Mouse (Mus musculus): ENCODE results near the gene Zswim9. TPM values are rescaled to one million over a fixed set of nuclear protein-coding genes. Genes with fewer than 3 reads are reported as not detected.
A peak's percentile ranks its signal among the peaks of the same experiment; 100 is the strongest.

Zswim9 gene
- polyA plus RNA-seq (2016; fragmentation: Nextera tagmentation; extraction: Ambion mirVana): 9.4 and 12.6 TPM in 2 replicates

GRCm38 (mm10) chr7:13278308-13278891 is at the start of gene Zswim9:
Gene Zswim9 (minus strand): TSS chr7:13278721.
- Histone ChIP-seq H3K4me1 (peaks cover 7% of the 10 kb centered on the region), H3K4me3 (peak within 1 kb of the TSS; percentile 77), H3K9me3 (0 out of 2 replicates have a peak, but pooled peaks cover 4% of the 10 kb centered on the region), H3K27ac (replicated peaks) (peak within 1 kb of the TSS; percentile 96), H3K27me3 (replicated peaks; ENCODE audit: low read depth, poor library complexity, severe bottlenecking) (no peaks in the 10 kb centered on the region), H3K36me3 (replicated peaks) (peaks cover 75% of the 10 kb centered on the region)
- DNase-seq (ENCODE audit: low spot score): peak; percentile 94
- under 1% methylated on average over 39 of the region's 39 CpGs for WGBS

GRCm38 (mm10) chr7:13324316-13324715 is 45.8 kb upstream of the Zswim9 start, which contains the start of gene Pla2g4c:
Gene Pla2g4c (plus strand): TSS chr7:13324655.
- H3K4me3 ChIP-seq: no peak within 1 kb of the TSS
- H3K27me3 ChIP-seq (replicated peaks; ENCODE audit: low read depth, poor library complexity, severe bottlenecking): no peaks in the 10 kb centered on the region
- no peaks in the 10 kb centered on the region for H3K9me3 ChIP-seq
- no peak for DNase-seq (ENCODE audit: low spot score)
- 0 out of 2 replicates have a peak, but pooled peaks cover 16% of the 10 kb centered on the region for H3K36me3 ChIP-seq (replicated peaks)
- no peaks in the 10 kb centered on the region for H3K4me1 ChIP-seq
- WGBS: 91% methylated on average over 2 of the region's 2 CpGs
- no peak within 1 kb of the TSS for H3K27ac ChIP-seq (replicated peaks)

GRCm38 (mm10) chr7:13321424-13321823 is 42.9 kb upstream of the Zswim9 start:
- H3K9me3 ChIP-seq: no peaks in the 10 kb centered on the region
- no peak for DNase-seq (ENCODE audit: low spot score)
- H3K36me3 ChIP-seq (replicated peaks): 0 out of 2 replicates have a peak, but pooled peaks cover 17% of the 10 kb centered on the region
- H3K27ac ChIP-seq (replicated peaks): no peak overlapping the region
- no peak overlapping the region for H3K4me3 ChIP-seq
- H3K4me1 ChIP-seq: no peaks in the 10 kb centered on the region
- 88% methylated on average over 3 of the region's 3 CpGs for WGBS
- H3K27me3 ChIP-seq (replicated peaks; ENCODE audit: low read depth, poor library complexity, severe bottlenecking): no peaks in the 10 kb centered on the region

GRCm38 (mm10) chr7:13314095-13314597 is 35.6 kb upstream of the Zswim9 start:
- Histone ChIP-seq H3K4me3 (no peak overlapping the region), H3K27ac (replicated peaks) (no peak overlapping the region), H3K27me3 (replicated peaks; ENCODE audit: low read depth, poor library complexity, severe bottlenecking) (no peaks in the 10 kb centered on the region), H3K9me3 (no peaks in the 10 kb centered on the region), H3K36me3 (replicated peaks) (peaks cover 63% of the 10 kb centered on the region), H3K4me1 (no peaks in the 10 kb centered on the region)
- DNase-seq (ENCODE audit: low spot score): no peak
- 85% methylated on average over 5 of the region's 5 CpGs for WGBS

- H3K4me3 ChIP-seq: no peak overlapping the region
- DNase-seq (ENCODE audit: low spot score): no peak
- no peaks in the 10 kb centered on the region for H3K27me3 ChIP-seq (replicated peaks; ENCODE audit: low read depth, poor library complexity, severe bottlenecking)
- H3K36me3 ChIP-seq (replicated peaks): peaks cover 87% of the 10 kb centered on the region
- no peaks in the 10 kb centered on the region for H3K4me1 ChIP-seq
- H3K9me3 ChIP-seq: no peaks in the 10 kb centered on the region
- 98% methylated on average over 4 of the region's 4 CpGs for WGBS
- H3K27ac ChIP-seq (replicated peaks): no peak overlapping the region
These were observed 32.9 kb upstream of the Zswim9 start for GRCm38 (mm10) chr7:13311401-13311800.

- H3K36me3 ChIP-seq (replicated peaks): peaks cover 92% of the 10 kb centered on the region
- H3K4me1 ChIP-seq: no peaks in the 10 kb centered on the region
- DNase-seq (ENCODE audit: low spot score): no peak
These were observed 32.1 kb upstream of the Zswim9 start for GRCm38 (mm10) chr7:13310493-13311199.

GRCm38 (mm10) chr7:13309407-13309806 is 30.9 kb upstream of the Zswim9 start:
- no peak overlapping the region for H3K27ac ChIP-seq (replicated peaks)
- DNase-seq (ENCODE audit: low spot score): no peak
- no peaks in the 10 kb centered on the region for H3K9me3 ChIP-seq
- H3K4me1 ChIP-seq: no peaks in the 10 kb centered on the region
- 82% methylated on average over 2 of the region's 2 CpGs for WGBS
- no peak overlapping the region for H3K4me3 ChIP-seq
- peaks cover 100% of the 10 kb centered on the region for H3K36me3 ChIP-seq (replicated peaks)
- no peaks in the 10 kb centered on the region for H3K27me3 ChIP-seq (replicated peaks; ENCODE audit: low read depth, poor library complexity, severe bottlenecking)

More at GRCm38 (mm10) chr7:13310493-13311199, 32.1 kb upstream of the Zswim9 start:
- Histone ChIP-seq H3K27ac (replicated peaks) (no peak overlapping the region), H3K27me3 (replicated peaks; ENCODE audit: low read depth, poor library complexity, severe bottlenecking) (no peaks in the 10 kb centered on the region), H3K4me3 (no peak overlapping the region), H3K9me3 (no peaks in the 10 kb centered on the region)
- 92% methylated on average over 6 of the region's 6 CpGs for WGBS

- Histone ChIP-seq H3K27me3 (replicated peaks; ENCODE audit: low read depth, poor library complexity, severe bottlenecking) (no peaks in the 10 kb centered on the region), H3K4me1 (no peaks in the 10 kb centered on the region), H3K9me3 (no peaks in the 10 kb centered on the region), H3K36me3 (replicated peaks) (peaks cover 100% of the 10 kb centered on the region), H3K4me3 (no peak overlapping the region), H3K27ac (replicated peaks) (no peak overlapping the region)
- DNase-seq (ENCODE audit: low spot score): no peak
These were observed 24.9 kb upstream of the Zswim9 start for GRCm38 (mm10) chr7:13303372-13303771.

GRCm38 (mm10) chr7:13302780-13303179 is 24.3 kb upstream of the Zswim9 start:
- Histone ChIP-seq H3K36me3 (replicated peaks) (peaks cover 100% of the 10 kb centered on the region), H3K27ac (replicated peaks) (no peak overlapping the region)
- WGBS: 84% methylated on average over 2 of the region's 2 CpGs

GRCm38 (mm10) chr7:13301643-13302042 is 23.1 kb upstream of the Zswim9 start:
- H3K27me3 ChIP-seq (replicated peaks; ENCODE audit: low read depth, poor library complexity, severe bottlenecking): no peaks in the 10 kb centered on the region
- no peaks in the 10 kb centered on the region for H3K4me1 ChIP-seq
- WGBS: 93% methylated on average over 1 of the region's 1 CpGs
- H3K27ac ChIP-seq (replicated peaks): no peak overlapping the region
- H3K4me3 ChIP-seq: no peak overlapping the region
- H3K36me3 ChIP-seq (replicated peaks): peaks cover 100% of the 10 kb centered on the region
- no peak for DNase-seq (ENCODE audit: low spot score)
- H3K9me3 ChIP-seq: no peaks in the 10 kb centered on the region

More at GRCm38 (mm10) chr7:13302780-13303179, 24.3 kb upstream of the Zswim9 start:
- no peak for DNase-seq (ENCODE audit: low spot score)
- H3K9me3 ChIP-seq: no peaks in the 10 kb centered on the region
- H3K4me3 ChIP-seq: no peak overlapping the region
- H3K4me1 ChIP-seq: no peaks in the 10 kb centered on the region
- H3K27me3 ChIP-seq (replicated peaks; ENCODE audit: low read depth, poor library complexity, severe bottlenecking): no peaks in the 10 kb centered on the region

GRCm38 (mm10) chr7:13298821-13299220 is 20.3 kb upstream of the Zswim9 start:
- no peaks in the 10 kb centered on the region for H3K27me3 ChIP-seq (replicated peaks; ENCODE audit: low read depth, poor library complexity, severe bottlenecking)
- H3K36me3 ChIP-seq (replicated peaks): peaks cover 100% of the 10 kb centered on the region
- 92% methylated on average over 5 of the region's 5 CpGs for WGBS
- no peak for DNase-seq (ENCODE audit: low spot score)
- no peaks in the 10 kb centered on the region for H3K4me1 ChIP-seq
- H3K27ac ChIP-seq (replicated peaks): no peak overlapping the region
- H3K4me3 ChIP-seq: no peak overlapping the region
- H3K9me3 ChIP-seq: no peaks in the 10 kb centered on the region

GRCm38 (mm10) chr7:13297636-13298035 is 19.1 kb upstream of the Zswim9 start:
- Histone ChIP-seq H3K36me3 (replicated peaks) (peaks cover 100% of the 10 kb centered on the region), H3K4me3 (no peak overlapping the region), H3K4me1 (no peaks in the 10 kb centered on the region), H3K27me3 (replicated peaks; ENCODE audit: low read depth, poor library complexity, severe bottlenecking) (no peaks in the 10 kb centered on the region), H3K27ac (replicated peaks) (no peak overlapping the region), H3K9me3 (no peaks in the 10 kb centered on the region)
- WGBS: 93% methylated on average over 1 of the region's 1 CpGs
- no peak for DNase-seq (ENCODE audit: low spot score)

- no peak for DNase-seq (ENCODE audit: low spot score)
- Histone ChIP-seq H3K9me3 (no peaks in the 10 kb centered on the region), H3K36me3 (replicated peaks) (peaks cover 100% of the 10 kb centered on the region), H3K4me1 (no peaks in the 10 kb centered on the region), H3K4me3 (no peak overlapping the region), H3K27me3 (replicated peaks; ENCODE audit: low read depth, poor library complexity, severe bottlenecking) (no peaks in the 10 kb centered on the region), H3K27ac (replicated peaks) (no peak overlapping the region)
- 94% methylated on average over 7 of the region's 7 CpGs for WGBS
These were observed 16.7 kb upstream of the Zswim9 start for GRCm38 (mm10) chr7:13295256-13295655.

All from embryonic facial prominence, embryonic 10.5 days (tissue).